Mouse (Mus musculus) kidney, postnatal 4 days (tissue): ENCODE measurements at regions not wholly inside any gene's neighbourhood (a gene's known extent, or its start where the extent isn't known, plus 50 kb on each side); places are given as distances from the start of the nearest gene placed in this dataset.

Source experiments
- DNase-seq, 2 experiments: peaks; one replicate each; pipeline ENCODE4 v3.0.0; 2021; ENCODE audit warnings: mixed read lengths in 2 of 2

- no peak for DNase-seq
These were observed 90.1 kb downstream of the Tmem200c start for GRCm38 (mm10) chr17:68916531-68916930.

GRCm38 (mm10) chr17:68918228-68918627 lies 91.8 kb downstream of the Tmem200c start:
- DNase-seq: no peak

GRCm38 (mm10) chr17:68923271-68923670 lies 96.8 kb downstream of the Tmem200c start:
- no peak for DNase-seq

GRCm38 (mm10) chr17:68927418-68927817 lies 101.0 kb downstream of the Tmem200c start:
- no peak for DNase-seq

- no peak for DNase-seq
These were observed 102.3 kb downstream of the Tmem200c start for GRCm38 (mm10) chr17:68928691-68929090.

GRCm38 (mm10) chr17:68933265-68933664 lies 106.8 kb downstream of the Tmem200c start:
- no peak for DNase-seq

GRCm38 (mm10) chr17:68934066-68934465 lies 107.6 kb downstream of the Tmem200c start:
- no peak for DNase-seq

- no peak for DNase-seq
These were observed 109.6 kb downstream of the Tmem200c start for GRCm38 (mm10) chr17:68936016-68936415.

- no peak for DNase-seq
These were observed 119.2 kb upstream of the Epb41l3 start for GRCm38 (mm10) chr17:68956275-68956674.

GRCm38 (mm10) chr17:68961160-68961559 lies 114.3 kb upstream of the Epb41l3 start:
- DNase-seq: no peak

GRCm38 (mm10) chr17:68975606-68976005 lies 99.9 kb upstream of the Epb41l3 start:
- no peak for DNase-seq

GRCm38 (mm10) chr17:68978151-68978550 lies 97.3 kb upstream of the Epb41l3 start:
- DNase-seq: no peak

- no peak for DNase-seq
These were observed 94.4 kb upstream of the Epb41l3 start for GRCm38 (mm10) chr17:68981120-68981519.

- DNase-seq: no peak
These were observed 93.4 kb upstream of the Epb41l3 start for GRCm38 (mm10) chr17:68982094-68982493.

- no peak for DNase-seq
These were observed 75.6 kb upstream of the Epb41l3 start for GRCm38 (mm10) chr17:68999913-69000312.

GRCm38 (mm10) chr17:69004051-69004450 lies 71.4 kb upstream of the Epb41l3 start:
- DNase-seq: peak in 1 of 2 experiments; percentile 5

- peak; percentile 10 to 30 for DNase-seq
These were observed 69.2 kb upstream of the Epb41l3 start for GRCm38 (mm10) chr17:69006272-69006671.
